Mouse (Mus musculus): ENCODE results near the gene Plac9a.
A peak's percentile ranks its signal among the peaks of the same experiment; 100 is the strongest.

DNA sequence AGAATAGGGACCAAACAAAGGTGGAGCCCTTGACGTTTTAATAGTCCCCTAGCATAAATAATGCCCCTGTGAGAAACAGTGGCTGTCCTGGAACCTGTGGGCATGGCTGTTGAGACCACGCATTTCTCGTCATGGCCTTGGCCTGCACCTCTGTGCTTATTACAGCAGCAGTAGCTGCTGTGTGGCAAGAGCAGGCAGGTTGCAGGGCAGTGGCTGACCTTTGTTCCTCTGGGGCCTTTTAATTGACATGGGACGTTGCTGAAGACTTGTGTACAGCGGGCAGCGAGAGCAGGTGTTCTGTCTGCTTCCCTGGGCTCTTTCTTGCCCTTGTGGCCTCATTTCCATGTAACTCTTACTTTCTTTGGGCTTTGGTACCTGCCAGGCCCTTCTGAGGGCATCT lies 35.1 kb downstream of the Plac9a start:
- TF ChIP-seq POLR2A (IDR thresholded peaks at IDR 0.05; ENCODE audit: insufficient read length, low read depth): no peak
- TF ChIP-seq E2F4 (IDR thresholded peaks at IDR 0.05; ENCODE audit: insufficient read depth): no peak
- TF ChIP-seq TCF12 (IDR thresholded peaks at IDR 0.05; ENCODE audit: insufficient read depth, poor library complexity, severe bottlenecking): no peak
- TF ChIP-seq MAX (IDR thresholded peaks at IDR 0.05; ENCODE audit: low read depth): no peak
- TF ChIP-seq TCF3 (IDR thresholded peaks at IDR 0.05; ENCODE audit: insufficient read length, low read depth): no peak
- peak in 1 of 3 experiments; percentile 32 for TF ChIP-seq MYOD1 (IDR thresholded peaks at IDR 0.05; ENCODE audit: control insufficient read depth in 1 of 3, insufficient read length in 2 of 3, low read depth in 2 of 3)
- TF ChIP-seq CEBPB (IDR thresholded peaks at IDR 0.05; ENCODE audit: insufficient read depth, poor library complexity, severe bottlenecking): no peak
- no peak for TF ChIP-seq POLR2AphosphoS2 (IDR thresholded peaks at IDR 0.05; ENCODE audit: insufficient read length, low read depth)

All from myocyte (in vitro differentiated cells).